Mouse (Mus musculus) embryo, embryonic 10 days (tissue): ENCODE results near the gene Nell2.
A peak's percentile ranks its signal among the peaks of the same experiment; 100 is the strongest.
"Not testable (repeated sequence)": the region's sequence is repeated elsewhere in the genome, so short reads cannot be mapped to it uniquely, and the experiment has no call there.

Experiments used
- DNase-seq: peaks from one replicate; pipeline ENCODE4 v3.0.0-alpha.2; 2015; ENCODE audit warnings: low spot score

Nell2 gene

GRCm38 (mm10) chr15:95527948-95528861 lies at the start of gene Nell2:
Gene Nell2, minus strand, starts transcription at chr15:95528559.
- DNase-seq = peak; percentile 79

- peak; percentile 80 for DNase-seq
Measured at GRCm38 (mm10) chr15:95574661-95575060, 46.3 kb upstream of the Nell2 start.

- no peak for DNase-seq
Measured at GRCm38 (mm10) chr15:95569606-95570005, 41.2 kb upstream of the Nell2 start.

GRCm38 (mm10) chr15:95565160-95565559 lies 36.8 kb upstream of the Nell2 start:
- no peak for DNase-seq

- DNase-seq = no peak
Measured at GRCm38 (mm10) chr15:95561303-95561702, 32.9 kb upstream of the Nell2 start.

- no peak for DNase-seq
Measured at GRCm38 (mm10) chr15:95550011-95550410, 21.7 kb upstream of the Nell2 start.

- DNase-seq = no peak
Measured at GRCm38 (mm10) chr15:95542632-95543031, 14.3 kb upstream of the Nell2 start.

GRCm38 (mm10) chr15:95536724-95537123 lies 8.4 kb upstream of the Nell2 start:
- no peak for DNase-seq

GRCm38 (mm10) chr15:95536230-95536629 lies 7.9 kb upstream of the Nell2 start:
- no peak for DNase-seq

GRCm38 (mm10) chr15:95534644-95535043 lies 6.3 kb upstream of the Nell2 start:
- no peak for DNase-seq

- DNase-seq = peak; percentile 33
Measured at GRCm38 (mm10) chr15:95527461-95527947, 855 bp downstream of the Nell2 start.

- DNase-seq = peak; percentile 72
Measured at GRCm38 (mm10) chr15:95526626-95527411, 1.5 kb downstream of the Nell2 start.

GRCm38 (mm10) chr15:95525997-95526396 lies 2.4 kb downstream of the Nell2 start:
- DNase-seq = peak; percentile 86

GRCm38 (mm10) chr15:95518204-95518603 lies 10.2 kb downstream of the Nell2 start:
- DNase-seq = no peak

- DNase-seq = not testable (repeated sequence)
Measured at GRCm38 (mm10) chr15:95513306-95513705, 15.1 kb downstream of the Nell2 start.

- DNase-seq = no peak
Measured at GRCm38 (mm10) chr15:95495666-95496065, 32.7 kb downstream of the Nell2 start.

GRCm38 (mm10) chr15:95495193-95495592 lies 33.2 kb downstream of the Nell2 start:
- no peak for DNase-seq

GRCm38 (mm10) chr15:95492201-95492600 lies 36.2 kb downstream of the Nell2 start:
- no peak for DNase-seq

- DNase-seq = no peak
Measured at GRCm38 (mm10) chr15:95489174-95489573, 39.2 kb downstream of the Nell2 start.

GRCm38 (mm10) chr15:95487961-95488360 lies 40.4 kb downstream of the Nell2 start:
- no peak for DNase-seq

GRCm38 (mm10) chr15:95482002-95482401 lies 46.4 kb downstream of the Nell2 start:
- DNase-seq = peak; percentile 4

GRCm38 (mm10) chr15:95481585-95481984 lies 46.8 kb downstream of the Nell2 start:
- DNase-seq = no peak

GRCm38 (mm10) chr15:95476440-95476839 lies 51.9 kb downstream of the Nell2 start:
- peak; percentile 28 for DNase-seq
